Mouse (Mus musculus) embryonic facial prominence, embryonic 12.5 days (tissue): ENCODE data around the gene Mrpl10. TPM values are rescaled to one million over a fixed set of nuclear protein-coding genes. Genes with fewer than 3 reads are reported as not detected.
A peak's percentile ranks its signal among the peaks of the same experiment; 100 is the strongest.

Experiments
- ATAC-seq: fragments of 200-750 bp; cut with Nextera tagmentation; 2 replicates; pipeline ENCODE4 v1.8.0; 2017; ENCODE audit not compliant: insufficient number of reproducible peaks, insufficient read depth, low FRiP score, low TSS enrichment
- H3K27ac ChIP-seq: fragments of 300-500 bp; sonication (generic); 2 replicates; pipeline ENCODE4 v1.5.1; 2016; ENCODE audit warnings: mild to moderate bottlenecking
- H3K27me3 ChIP-seq: fragments of 300-500 bp; sonication (generic); 2 replicates; pipeline ENCODE4 v1.6.1; 2016; ENCODE audit warnings: mild to moderate bottlenecking, moderate library complexity
- H3K36me3 ChIP-seq: fragments of 300-500 bp; sonication (generic); 2 replicates; pipeline ENCODE4 v1.6.1; 2016; ENCODE audit warnings: mild to moderate bottlenecking
- H3K4me1 ChIP-seq: fragments of 300-500 bp; sonication (generic); 2 replicates; pipeline ENCODE4 v1.6.1; 2016
- H3K4me2 ChIP-seq: fragments of 300-500 bp; sonication (generic); replicated peaks from 2 replicates; pipeline ENCODE4 v1.6.1; 2016; ENCODE audit warnings: mild to moderate bottlenecking, moderate library complexity
- H3K4me3 ChIP-seq: fragments of 300-500 bp; sonication (generic); 2 replicates; pipeline ENCODE4 v1.5.1; 2016; ENCODE audit warnings: mild to moderate bottlenecking
- H3K9ac ChIP-seq: fragments of 300-500 bp; sonication (generic); 2 replicates; pipeline ENCODE4 v1.6.1; 2016; ENCODE audit warnings: mild to moderate bottlenecking, moderate library complexity
- H3K9me3 ChIP-seq: fragments of 300-500 bp; sonication (generic); 2 replicates; pipeline ENCODE4 v1.6.1; 2016; ENCODE audit warnings: mild to moderate bottlenecking, moderate library complexity
- WGBS: fragments of 180-500 bp; shearing (Covaris S2); methylation state at CpG from one replicate; pipeline ENCODE4 v1.1.7; 2016; 5-methylcytosine and 5-hydroxymethylcytosine counted together
- polyA plus RNA-seq: library from polyadenylated mRNA; unstranded; fragments of >200 nt; fragmentation: Nextera tagmentation; extraction: Ambion mirVana; gene quantifications from 2 replicates; pipeline ENCODE4 v1.2.1, GENCODE M21; 2016

Mrpl10 gene
- polyA plus RNA-seq, 1 experiment from 2014 or later: 81.6 TPM

DNA sequence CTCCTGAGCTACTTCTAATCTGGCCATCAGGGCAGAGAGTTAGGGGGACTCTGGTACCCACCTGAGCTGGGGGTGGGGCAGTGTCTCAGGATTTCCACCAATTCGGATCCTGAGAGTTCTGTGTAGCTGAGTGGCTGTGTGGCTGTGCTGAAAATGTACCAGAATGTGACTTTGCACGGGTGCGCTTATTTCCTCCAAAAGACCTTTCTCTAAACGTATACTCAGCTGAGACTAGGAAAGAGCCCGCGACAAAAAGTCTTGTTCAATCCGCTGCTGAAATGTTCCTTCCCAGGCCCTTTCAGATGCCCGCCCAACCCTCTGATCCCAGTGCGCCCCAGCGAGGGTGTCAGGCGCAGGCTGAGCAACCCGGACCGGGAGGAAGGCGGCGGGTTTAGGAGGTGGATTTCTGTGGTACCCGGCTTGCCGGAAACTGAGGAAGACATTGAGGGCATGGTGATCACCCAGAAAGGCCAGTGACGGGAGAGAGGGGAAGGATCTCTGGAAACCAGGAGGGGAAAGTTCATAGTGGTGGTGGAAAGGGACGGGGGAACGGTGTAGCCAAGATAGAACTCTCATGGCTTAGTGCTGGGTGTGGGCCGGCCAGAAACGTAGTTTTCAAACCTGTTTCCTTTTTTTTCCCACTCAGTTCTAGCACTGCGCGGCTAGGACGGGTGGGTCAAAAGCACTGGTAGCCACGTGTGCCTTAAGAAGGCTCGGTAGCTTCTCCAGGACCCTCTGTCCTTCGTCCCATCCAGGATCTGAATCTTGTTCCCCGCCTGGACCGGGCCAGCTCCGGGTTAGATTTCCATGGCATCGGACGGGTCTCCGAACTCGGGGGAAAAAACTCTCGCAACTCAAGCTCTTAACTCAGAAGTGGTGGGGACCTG is 23.4 kb upstream of the Mrpl10 start:
- Histone ChIP-seq H3K9me3 (no peaks in the 10 kb centered on the region), H3K4me2 (peak overlapping the region; percentile 56), H3K9ac (no peak overlapping the region; the same call in 1 of the 2 replicates), H3K4me3 (peak overlapping the region; percentile 36), H3K36me3 (no peaks in the 10 kb centered on the region), H3K27ac (no peak overlapping the region), H3K4me1 (peaks cover 26% of the 10 kb centered on the region), H3K27me3 (peaks cover 91% of the 10 kb centered on the region)
- WGBS: under 1% methylated on average over 36 of the region's 36 CpGs
- ATAC-seq: no peak

DNA sequence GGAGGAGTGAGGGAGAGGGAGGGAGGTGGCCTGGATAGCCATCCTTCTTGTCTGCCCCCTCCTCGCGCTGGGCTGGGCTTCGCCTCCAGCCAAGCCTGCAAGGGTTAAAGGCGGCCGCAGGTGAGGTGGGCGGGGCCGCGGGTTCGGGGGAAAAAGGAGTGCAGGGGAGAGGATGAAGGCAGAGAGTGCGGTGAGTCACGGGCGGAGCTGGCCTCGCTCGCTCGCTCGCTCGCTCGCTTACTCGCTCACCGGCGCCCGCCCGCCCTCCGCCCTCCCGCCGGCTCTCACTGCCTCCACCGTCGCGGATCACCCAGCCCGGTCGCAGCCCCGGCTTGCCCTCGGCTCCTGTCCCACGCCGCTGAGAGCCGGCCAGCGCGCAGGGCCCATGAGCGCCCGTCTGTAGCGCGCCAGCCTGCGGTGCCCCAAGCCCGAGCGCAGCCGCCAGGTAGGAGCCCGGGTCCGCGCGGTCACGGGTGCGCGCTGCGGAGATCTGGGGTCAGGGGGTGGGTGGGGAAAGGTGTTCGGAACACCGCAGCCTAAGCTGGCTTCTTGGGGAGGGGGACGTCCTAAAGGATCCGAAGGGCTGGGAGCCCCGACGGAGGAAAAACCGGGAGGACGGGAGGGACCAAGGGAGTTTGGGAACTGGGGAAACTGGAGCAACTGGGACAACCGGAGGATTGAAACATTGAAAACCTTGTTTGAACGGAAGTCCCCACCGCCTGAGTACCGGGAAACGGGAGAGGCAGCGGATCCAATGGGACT is 22.6 kb upstream of the Mrpl10 start:
- Histone ChIP-seq H3K27ac (no peak overlapping the region), H3K4me1 (peaks cover 26% of the 10 kb centered on the region), H3K4me2 (peak overlapping the region; percentile 56), H3K9ac (peak overlapping the region; percentile 44; the same call in 1 of the 2 replicates), H3K9me3 (no peaks in the 10 kb centered on the region), H3K27me3 (peaks cover 91% of the 10 kb centered on the region), H3K4me3 (peak overlapping the region; percentile 36), H3K36me3 (no peaks in the 10 kb centered on the region)
- ATAC-seq: no peak
- WGBS: 2% methylated on average over 47 of the region's 68 CpGs

DNA sequence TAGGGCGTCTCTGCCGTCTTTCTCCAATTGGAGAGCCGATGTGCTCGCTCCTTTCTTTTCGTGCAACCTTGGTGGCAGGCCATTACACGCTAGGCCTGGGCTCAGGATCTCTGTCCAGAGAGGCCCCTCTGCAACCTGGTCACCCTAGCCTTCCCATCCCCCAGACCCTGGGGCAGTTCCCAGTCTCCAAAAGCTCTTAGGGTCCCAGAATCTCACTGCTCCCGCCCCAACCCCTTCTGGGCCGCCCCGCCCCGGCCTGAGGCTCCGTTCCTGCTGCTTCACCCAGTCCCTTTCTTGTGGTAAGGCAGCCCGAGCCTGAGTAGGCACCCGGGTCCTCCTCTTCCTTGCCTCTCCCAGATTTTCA is 22.0 kb upstream of the Mrpl10 start:
- Histone ChIP-seq H3K27ac (no peak overlapping the region), H3K4me1 (peaks cover 26% of the 10 kb centered on the region), H3K27me3 (peaks cover 95% of the 10 kb centered on the region), H3K4me3 (peak overlapping the region; percentile 36), H3K9me3 (no peaks in the 10 kb centered on the region), H3K9ac (no peak overlapping the region), H3K36me3 (no peaks in the 10 kb centered on the region), H3K4me2 (peak overlapping the region; percentile 56)
- no peak for ATAC-seq
- WGBS: 2% methylated on average over 13 of the region's 13 CpGs

DNA sequence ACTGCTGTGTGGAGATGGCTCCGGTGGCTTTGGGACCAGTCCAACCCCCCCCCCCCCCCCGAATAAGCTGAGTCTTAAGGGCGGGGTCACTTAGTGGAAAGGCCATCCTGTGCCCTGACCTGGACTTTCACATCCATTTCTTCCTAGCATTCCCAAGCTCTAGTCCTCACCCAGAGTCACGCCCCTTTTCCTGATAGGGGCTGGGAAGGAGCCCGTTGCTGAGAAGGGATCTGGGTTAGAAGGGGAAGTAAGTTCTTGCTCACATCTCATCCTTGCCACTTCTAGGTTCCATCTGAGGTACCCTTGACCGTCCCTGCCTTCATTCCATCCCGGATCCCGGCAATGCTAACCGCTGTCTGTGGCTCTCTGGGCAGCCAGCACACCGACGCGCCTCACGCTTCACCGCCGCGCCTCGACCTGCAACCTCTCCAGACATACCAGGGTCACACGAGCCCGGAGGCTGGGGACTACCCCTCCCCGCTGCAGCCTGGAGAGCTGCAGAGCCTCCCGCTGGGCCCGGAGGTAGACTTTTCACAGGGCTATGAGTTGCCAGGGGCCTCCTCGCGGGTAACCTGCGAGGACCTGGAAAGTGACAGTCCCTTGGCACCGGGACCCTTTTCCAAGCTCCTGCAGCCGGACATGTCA is 20.1 kb upstream of the Mrpl10 start:
- Histone ChIP-seq H3K4me2 (peak overlapping the region; percentile 76), H3K9ac (no peak overlapping the region), H3K4me3 (peak overlapping the region; percentile 48), H3K9me3 (no peaks in the 10 kb centered on the region), H3K4me1 (peaks cover 37% of the 10 kb centered on the region), H3K27ac (no peak overlapping the region), H3K36me3 (no peaks in the 10 kb centered on the region), H3K27me3 (peaks cover 92% of the 10 kb centered on the region)
- ATAC-seq: no peak
- 2% methylated on average over 26 of the region's 27 CpGs for WGBS

DNA sequence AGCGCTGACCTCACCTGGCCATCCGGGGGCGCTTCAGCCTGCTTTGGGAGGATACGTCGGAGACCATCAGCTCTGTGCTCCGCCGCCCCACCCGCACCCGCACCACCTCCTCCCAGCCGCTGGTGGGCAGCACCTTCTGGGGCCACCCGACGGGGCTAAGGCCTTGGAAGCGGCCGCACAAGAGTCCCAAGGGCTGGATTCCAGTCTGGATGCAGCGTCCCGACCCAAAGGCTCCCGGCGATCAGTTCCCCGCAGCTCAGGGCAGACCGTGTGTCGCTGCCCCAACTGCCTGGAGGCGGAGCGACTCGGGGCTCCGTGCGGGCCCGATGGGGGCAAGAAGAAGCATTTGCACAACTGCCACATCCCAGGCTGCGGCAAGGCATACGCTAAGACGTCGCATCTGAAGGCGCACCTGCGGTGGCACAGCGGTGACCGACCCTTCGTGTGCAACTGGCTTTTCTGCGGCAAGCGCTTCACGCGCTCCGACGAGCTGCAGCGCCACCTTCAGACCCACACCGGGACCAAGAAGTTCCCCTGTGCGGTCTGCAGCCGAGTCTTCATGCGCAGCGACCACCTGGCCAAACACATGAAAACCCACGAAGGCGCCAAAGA is 19.4 kb upstream of the Mrpl10 start:
- ATAC-seq: peak; percentile 23; the same call in 1 of the 2 replicates
- Histone ChIP-seq H3K36me3 (no peaks in the 10 kb centered on the region), H3K9ac (peak overlapping the region; percentile 49), H3K27ac (no peak overlapping the region), H3K27me3 (peaks cover 84% of the 10 kb centered on the region), H3K4me3 (peak overlapping the region; percentile 48), H3K9me3 (no peaks in the 10 kb centered on the region), H3K4me2 (peak overlapping the region; percentile 76), H3K4me1 (peaks cover 37% of the 10 kb centered on the region)
- WGBS: under 1% methylated on average over 50 of the region's 50 CpGs

DNA sequence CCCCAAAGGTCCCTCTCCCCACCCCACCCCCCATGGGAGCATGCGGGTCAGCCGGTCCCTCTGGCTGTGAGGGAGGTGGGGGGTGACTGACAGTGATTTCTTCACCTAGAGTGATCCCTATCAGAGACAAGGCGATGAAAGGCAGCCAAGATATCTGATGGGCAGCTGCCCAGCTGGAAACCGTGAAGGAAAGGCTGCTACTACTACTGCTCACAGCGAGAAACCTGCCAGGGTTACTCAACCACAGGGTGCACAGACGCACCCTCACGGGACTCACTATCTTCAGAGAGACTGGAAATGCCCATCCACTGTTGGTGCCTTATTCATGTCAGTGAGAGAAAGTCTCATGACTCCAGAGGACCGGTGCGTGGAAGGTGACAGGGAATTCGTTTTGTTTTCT is 16.4 kb upstream of the Mrpl10 start:
- ATAC-seq: no peak
- H3K9ac ChIP-seq: no peak overlapping the region
- no peak overlapping the region for H3K27ac ChIP-seq
- no peak overlapping the region for H3K4me3 ChIP-seq
- no peaks in the 10 kb centered on the region for H3K36me3 ChIP-seq
- peak overlapping the region; percentile 47; the same call in 1 of the 2 replicates for H3K4me2 ChIP-seq
- 23% methylated on average over 10 of the region's 10 CpGs for WGBS
- no peaks in the 10 kb centered on the region for H3K9me3 ChIP-seq
- H3K27me3 ChIP-seq: peaks cover 55% of the 10 kb centered on the region
- H3K4me1 ChIP-seq: peaks cover 27% of the 10 kb centered on the region; the same call in 1 of the 2 replicates

DNA sequence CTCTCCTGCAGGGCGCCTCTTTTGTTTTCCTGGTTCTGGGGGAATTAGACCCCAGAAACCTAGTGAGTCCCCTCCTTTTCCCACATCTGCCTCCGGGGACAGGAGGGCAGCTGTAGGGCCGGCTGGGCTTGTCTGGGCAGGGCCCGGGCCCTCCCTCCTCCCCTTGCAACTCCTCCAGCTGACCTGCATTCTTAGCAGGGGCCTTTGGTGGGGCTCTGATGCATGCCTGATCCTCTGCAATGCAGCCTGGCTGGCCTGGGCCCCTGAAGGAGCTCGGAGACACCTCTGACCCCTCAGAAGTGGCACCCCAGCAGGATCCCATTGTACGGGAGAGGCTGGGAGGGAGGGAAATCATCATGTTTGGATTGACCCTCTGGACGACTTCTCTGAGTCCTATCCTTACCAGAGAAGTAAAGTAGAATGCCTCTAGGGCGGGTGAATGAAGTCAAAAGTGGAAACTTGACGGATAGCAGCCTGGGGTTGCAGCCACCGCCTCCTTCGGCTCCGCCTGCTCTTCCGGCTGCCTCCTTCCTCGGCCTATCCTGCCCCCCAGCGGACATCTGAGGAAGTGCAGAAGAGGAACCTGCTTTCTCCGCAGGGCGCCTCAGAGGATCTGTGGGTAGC is 15.5 kb upstream of the Mrpl10 start:
- H3K9me3 ChIP-seq: no peaks in the 10 kb centered on the region
- 0% methylated on average over 17 of the region's 17 CpGs for WGBS
- H3K4me1 ChIP-seq: peaks cover 34% of the 10 kb centered on the region
- peak overlapping the region; percentile 47 for H3K4me2 ChIP-seq
- H3K27me3 ChIP-seq: peaks cover 46% of the 10 kb centered on the region
- H3K36me3 ChIP-seq: no peaks in the 10 kb centered on the region
- ATAC-seq: peak; percentile 39
- H3K9ac ChIP-seq: peak overlapping the region; percentile 29
- peak overlapping the region; percentile 19 for H3K4me3 ChIP-seq
- H3K27ac ChIP-seq: peak overlapping the region; percentile 55; the same call in 1 of the 2 replicates

DNA sequence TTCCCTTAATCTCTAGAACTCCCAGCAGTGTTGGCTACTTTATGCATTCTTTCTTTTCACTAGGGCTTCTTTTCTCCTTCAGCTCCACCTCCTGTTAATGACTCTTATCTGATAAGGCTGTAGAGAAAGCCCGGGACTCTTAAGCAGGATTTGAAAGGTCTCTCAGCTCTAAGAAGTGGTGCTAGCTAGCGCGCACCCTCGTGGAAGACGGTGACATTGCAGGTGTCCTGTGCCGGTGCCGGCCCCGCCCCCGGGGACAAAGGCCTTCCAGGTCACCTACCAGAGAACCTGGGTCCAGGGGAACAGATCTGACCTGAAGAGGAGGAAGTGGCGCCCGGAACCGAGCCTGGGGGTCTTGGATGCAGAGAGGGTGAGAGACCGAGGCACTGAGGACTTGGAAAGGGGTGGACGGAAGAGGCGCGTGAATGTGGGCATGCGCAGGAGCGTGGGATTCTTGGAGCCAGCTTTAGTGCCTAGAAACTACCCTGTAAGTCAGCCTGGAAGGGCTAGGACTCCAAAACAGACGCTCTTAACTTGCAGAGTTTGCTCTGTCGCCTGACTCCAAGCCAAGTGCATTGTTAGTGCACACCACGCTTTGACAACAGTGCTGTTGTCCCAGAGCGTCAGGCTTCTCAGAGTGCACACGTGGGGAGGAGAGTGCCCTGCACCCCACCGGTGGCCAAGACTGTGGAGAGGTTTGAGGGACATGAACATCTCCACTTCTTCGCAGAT is 11.5 kb upstream of the Mrpl10 start, which contains the start of gene Scrn2:
Gene Scrn2, plus strand, starts transcription at position 253 of the 732 bp plus-strand sequence.
- peak within 1 kb of the TSS; percentile 66 for H3K9ac ChIP-seq
- no peaks in the 10 kb centered on the region for H3K9me3 ChIP-seq
- WGBS: 2% methylated on average over 25 of the region's 25 CpGs
- H3K27ac ChIP-seq: peak within 1 kb of the TSS; percentile 83
- H3K4me2 ChIP-seq: peak within 1 kb of the TSS; percentile 83
- peaks cover 18% of the 10 kb centered on the region for H3K4me1 ChIP-seq
- peaks cover 4% of the 10 kb centered on the region; the same call in 1 of the 2 replicates for H3K36me3 ChIP-seq
- peak within 1 kb of the TSS; percentile 61 for H3K4me3 ChIP-seq
- peaks cover 6% of the 10 kb centered on the region for H3K27me3 ChIP-seq
- ATAC-seq: no peak; the same call in 1 of the 2 replicates

DNA sequence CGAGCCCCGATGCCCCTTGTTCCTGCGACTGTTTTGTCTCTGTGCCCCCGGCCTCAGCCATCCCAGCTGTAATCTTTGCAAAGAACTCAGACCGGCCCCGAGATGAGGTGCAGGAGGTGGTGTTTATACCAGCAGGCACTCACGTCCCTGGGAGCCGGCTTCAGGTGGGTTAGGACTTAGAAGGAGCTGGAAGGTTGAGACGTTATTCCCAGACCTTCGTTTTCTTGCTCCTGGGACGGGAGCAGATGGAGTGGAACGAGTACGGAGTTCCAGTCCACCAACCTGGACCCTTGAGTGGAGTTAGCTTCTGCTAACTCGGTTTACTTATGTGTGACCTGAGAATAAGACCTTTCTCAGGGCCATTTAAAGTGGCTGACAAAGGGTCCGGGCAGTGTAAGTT is 10.9 kb upstream of the Mrpl10 start:
- H3K4me1 ChIP-seq: peaks cover 12% of the 10 kb centered on the region
- no peaks in the 10 kb centered on the region for H3K9me3 ChIP-seq
- ATAC-seq: no peak
- H3K4me3 ChIP-seq: peak overlapping the region; percentile 61
- H3K27me3 ChIP-seq: peaks cover under 1% of the 10 kb centered on the region; the same call in 1 of the 2 replicates
- WGBS: 19% methylated on average over 15 of the region's 15 CpGs
- peak overlapping the region; percentile 66 for H3K9ac ChIP-seq
- H3K4me2 ChIP-seq: peak overlapping the region; percentile 83
- peaks cover 4% of the 10 kb centered on the region; the same call in 1 of the 2 replicates for H3K36me3 ChIP-seq
- peak overlapping the region; percentile 83 for H3K27ac ChIP-seq

DNA sequence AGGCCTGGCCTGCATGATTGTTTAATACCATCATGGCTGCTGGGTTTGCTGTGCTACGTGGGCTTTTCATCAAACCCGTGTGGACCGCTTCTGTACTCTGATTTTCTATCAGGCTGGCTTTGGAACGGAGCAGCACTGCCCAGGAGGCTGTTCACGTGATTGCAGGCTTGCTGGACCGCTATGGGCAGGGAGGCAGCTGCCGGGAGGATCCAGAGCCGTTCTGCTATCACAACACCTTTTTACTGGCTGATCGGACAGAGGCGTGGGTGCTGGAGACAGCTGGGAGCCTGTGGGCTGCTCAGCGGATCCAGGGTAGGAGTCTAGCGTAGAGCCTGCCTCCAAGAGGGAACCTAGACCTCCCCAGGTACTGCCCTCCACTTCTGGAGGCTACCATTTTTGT is 9.4 kb upstream of the Mrpl10 start:
- H3K27me3 ChIP-seq: no peaks in the 10 kb centered on the region
- peaks cover 7% of the 10 kb centered on the region for H3K4me1 ChIP-seq
- ATAC-seq: no peak
- peaks cover 4% of the 10 kb centered on the region; the same call in 1 of the 2 replicates for H3K36me3 ChIP-seq
- no peak overlapping the region for H3K27ac ChIP-seq
- no peak overlapping the region for H3K4me3 ChIP-seq
- 84% methylated on average over 12 of the region's 12 CpGs for WGBS
- H3K9ac ChIP-seq: no peak overlapping the region
- no peak overlapping the region for H3K4me2 ChIP-seq
- H3K9me3 ChIP-seq: no peaks in the 10 kb centered on the region
